Mouse (Mus musculus): Measurements from ENCODE around the gene Olfr698.
"Not testable (repeated sequence)": the region's sequence is repeated elsewhere in the genome, so short reads cannot be mapped to it uniquely, and the experiment has no call there.

Gene Olfr698

GRCm38 (mm10) chr7:106755297-106755696 lies at the start of gene Olfr698:
Gene Olfr698, minus strand, starts transcription at chr7:106755397.
- DNase-seq: no peak

GRCm38 (mm10) chr7:106793098-106793497 lies 37.9 kb upstream of the Olfr698 start, which contains the start of gene Olfr699:
Gene Olfr699, minus strand, starts transcription at chr7:106793198.
- DNase-seq: no peak

GRCm38 (mm10) chr7:106788330-106788729 lies 33.1 kb upstream of the Olfr698 start:
- DNase-seq: no peak

- not testable (repeated sequence) for DNase-seq
Observed at GRCm38 (mm10) chr7:106761008-106761407, 5.8 kb upstream of the Olfr698 start.

- DNase-seq: no peak
Observed at GRCm38 (mm10) chr7:106758800-106759199, 3.6 kb upstream of the Olfr698 start.

- no peak for DNase-seq
Observed at GRCm38 (mm10) chr7:106745811-106746210, 9.4 kb downstream of the Olfr698 start.

GRCm38 (mm10) chr7:106742343-106742742 lies 12.9 kb downstream of the Olfr698 start, which contains the start of gene Olfr697:
Gene Olfr697, minus strand, starts transcription at chr7:106742443.
- no peak for DNase-seq

- DNase-seq: no peak
Observed at GRCm38 (mm10) chr7:106737028-106737427, 18.2 kb downstream of the Olfr698 start.

GRCm38 (mm10) chr7:106733717-106734116 lies 21.5 kb downstream of the Olfr698 start:
- DNase-seq: no peak

GRCm38 (mm10) chr7:106725654-106726053 lies 29.5 kb downstream of the Olfr698 start:
- not testable (repeated sequence) for DNase-seq

- no peak for DNase-seq
Observed at GRCm38 (mm10) chr7:106716296-106716695, 38.9 kb downstream of the Olfr698 start, which contains the start of gene Olfr695. Gene Olfr695, minus strand, starts transcription at chr7:106716396.

- DNase-seq: no peak
Observed at GRCm38 (mm10) chr7:106711463-106711862, 43.7 kb downstream of the Olfr698 start.

- DNase-seq: not testable (repeated sequence)
Observed at GRCm38 (mm10) chr7:106707705-106708104, 47.5 kb downstream of the Olfr698 start.

Measured in layer of hippocampus, adult 9-11 months (tissue).